Mouse (Mus musculus) bone marrow macrophage, adult 2 months (primary cell): ENCODE data around the gene Cd164l2.

Experiments used
- CTCF ChIP-seq: IDR thresholded peaks from 2 replicates; pipeline ENCODE4 v1.5.1; 2012; ENCODE audit warnings: low read depth, mild to moderate bottlenecking, low read length, moderate library complexity
- POLR2A ChIP-seq: IDR thresholded peaks from 2 replicates; pipeline ENCODE4 v1.6.1; 2012; ENCODE audit warnings: mild to moderate bottlenecking, low read depth, low read length, borderline replicate concordance

DNA sequence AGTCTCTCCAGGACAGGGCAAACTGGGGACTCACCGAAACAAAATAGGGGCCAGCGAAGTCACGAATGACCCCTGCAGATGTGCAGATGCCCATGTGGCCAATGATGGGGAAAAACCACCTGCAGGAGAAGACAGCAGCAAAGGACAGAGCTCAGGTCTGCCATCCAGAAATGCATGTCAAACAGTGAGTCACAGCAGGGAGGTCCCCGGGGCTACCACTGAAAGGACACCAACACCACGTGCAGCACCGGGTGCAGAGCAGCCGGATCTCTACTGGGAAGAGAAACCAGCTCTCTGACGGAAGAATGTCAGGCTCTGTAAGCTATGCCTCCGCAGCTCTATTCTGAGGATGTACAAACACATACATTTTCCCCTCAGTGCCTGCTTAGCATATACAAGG is 59.0 kb downstream of the Cd164l2 start:
- no peak for TF ChIP-seq POLR2A
- TF ChIP-seq CTCF, result no peak
